Mouse (Mus musculus) erythroblast, embryonic 14.5 days (primary cell): Measurements from ENCODE around the gene AC131692.1. TPM values are rescaled to one million over a fixed set of nuclear protein-coding genes. Genes with fewer than 3 reads are reported as not detected.

Experiments
- H3K27me3 ChIP-seq: 2 replicates; pipeline ENCODE4 v1.6.1; 2012; ENCODE audit warnings: inconsistent platforms; ENCODE audit not compliant: control insufficient read depth
- H3K36me3 ChIP-seq: 2 replicates; pipeline ENCODE4 v1.6.1; 2012; ENCODE audit warnings: mild to moderate bottlenecking, inconsistent platforms; ENCODE audit not compliant: control insufficient read depth
- H3K4me1 ChIP-seq: 2 replicates; pipeline ENCODE4 v1.6.1; 2012; ENCODE audit warnings: inconsistent platforms; ENCODE audit not compliant: control insufficient read depth
- H3K4me3 ChIP-seq: replicated peaks from 2 replicates; pipeline ENCODE3; 2012; ENCODE audit warnings: moderate library complexity, mild to moderate bottlenecking, inconsistent platforms
- H3K9me3 ChIP-seq: 2 replicates; pipeline ENCODE4 v1.6.1; 2012; ENCODE audit warnings: low read length, inconsistent platforms, mixed read lengths; ENCODE audit not compliant: control insufficient read depth
- GATA1 ChIP-seq: IDR thresholded peaks from 2 replicates; pipeline ENCODE4 v1.6.1; 2012; ENCODE audit warnings: low read length, inconsistent platforms, mixed read lengths
- TAL1 ChIP-seq: IDR thresholded peaks from 3 replicates; pipeline ENCODE4 v1.6.1; 2012; ENCODE audit warnings: low read length, inconsistent platforms, mixed read lengths
- polyA plus RNA-seq: library from polyadenylated mRNA; stranded (reverse); fragments of >175 nt; gene quantifications from 2 replicates; pipeline ENCODE4 v1.2.3, GENCODE M21; 2012

AC131692.1 gene
- polyA plus RNA-seq, 1 experiment: 1.3 TPM

GRCm38 (mm10) chr19:6105586-6105985 is 11.4 kb downstream of the AC131692.1 start, which contains the start of gene Naaladl1:
Gene Naaladl1 (plus strand): TSS chr19:6105782.
- H3K4me1 ChIP-seq: peaks cover 42% of the 10 kb centered on the region
- H3K27me3 ChIP-seq: no peaks in the 10 kb centered on the region
- H3K9me3 ChIP-seq: no peaks in the 10 kb centered on the region
- TF ChIP-seq TAL1 (no peak), GATA1 (no peak)
- peaks cover 13% of the 10 kb centered on the region for H3K36me3 ChIP-seq
- no peak within 1 kb of the TSS for H3K4me3 ChIP-seq

- Histone ChIP-seq H3K36me3 (peaks cover 58% of the 10 kb centered on the region), H3K27me3 (no peaks in the 10 kb centered on the region), H3K4me3 (no peak overlapping the region), H3K4me1 (peaks cover 25% of the 10 kb centered on the region), H3K9me3 (no peaks in the 10 kb centered on the region)
- TF ChIP-seq TAL1 (no peak), GATA1 (no peak)
These were observed 18.9 kb downstream of the AC131692.1 start for GRCm38 (mm10) chr19:6113116-6113515.

- H3K4me1 ChIP-seq: peaks cover 40% of the 10 kb centered on the region
- no peaks in the 10 kb centered on the region for H3K9me3 ChIP-seq
- no peak for TF ChIP-seq TAL1
- TF ChIP-seq GATA1: no peak
- H3K27me3 ChIP-seq: no peaks in the 10 kb centered on the region
- peaks cover 78% of the 10 kb centered on the region for H3K36me3 ChIP-seq
- H3K4me3 ChIP-seq: peak overlapping the region; percentile 84
These were observed 22.1 kb downstream of the AC131692.1 start for GRCm38 (mm10) chr19:6116113-6116850.

GRCm38 (mm10) chr19:6117346-6117985 is 23.2 kb downstream of the AC131692.1 start:
- peaks cover 46% of the 10 kb centered on the region for H3K4me1 ChIP-seq
- no peaks in the 10 kb centered on the region for H3K9me3 ChIP-seq
- H3K4me3 ChIP-seq: peak overlapping the region; percentile 84
- no peaks in the 10 kb centered on the region for H3K27me3 ChIP-seq
- H3K36me3 ChIP-seq: peaks cover 84% of the 10 kb centered on the region
- TF ChIP-seq GATA1 (no peak), TAL1 (no peak)

GRCm38 (mm10) chr19:6117986-6118676 is 23.9 kb downstream of the AC131692.1 start, which contains the start of gene Sac3d1:
Gene Sac3d1 (minus strand): TSS chr19:6118650.
- TF ChIP-seq GATA1: no peak
- no peak for TF ChIP-seq TAL1
- Histone ChIP-seq H3K4me3 (peak within 1 kb of the TSS; percentile 84), H3K27me3 (no peaks in the 10 kb centered on the region), H3K9me3 (no peaks in the 10 kb centered on the region), H3K36me3 (peaks cover 82% of the 10 kb centered on the region), H3K4me1 (peaks cover 47% of the 10 kb centered on the region)

- TF ChIP-seq GATA1 (no peak), TAL1 (no peak)
- H3K36me3 ChIP-seq: peaks cover 82% of the 10 kb centered on the region
- H3K4me1 ChIP-seq: peaks cover 52% of the 10 kb centered on the region
- H3K27me3 ChIP-seq: no peaks in the 10 kb centered on the region
- H3K4me3 ChIP-seq: peak overlapping the region; percentile 84
- no peaks in the 10 kb centered on the region for H3K9me3 ChIP-seq
These were observed 24.5 kb downstream of the AC131692.1 start for GRCm38 (mm10) chr19:6118677-6119185.

- TF ChIP-seq GATA1 (no peak), TAL1 (no peak)
- Histone ChIP-seq H3K4me3 (peak overlapping the region; percentile 27), H3K9me3 (no peaks in the 10 kb centered on the region), H3K36me3 (peaks cover 71% of the 10 kb centered on the region), H3K27me3 (no peaks in the 10 kb centered on the region), H3K4me1 (peaks cover 57% of the 10 kb centered on the region)
These were observed 27.5 kb downstream of the AC131692.1 start for GRCm38 (mm10) chr19:6121761-6122160.

- Histone ChIP-seq H3K36me3 (peaks cover 69% of the 10 kb centered on the region), H3K4me3 (no peak overlapping the region), H3K9me3 (no peaks in the 10 kb centered on the region), H3K4me1 (peaks cover 51% of the 10 kb centered on the region), H3K27me3 (no peaks in the 10 kb centered on the region)
- TF ChIP-seq GATA1 (no peak), TAL1 (no peak)
These were observed 29.1 kb downstream of the AC131692.1 start for GRCm38 (mm10) chr19:6123330-6123729.

GRCm38 (mm10) chr19:6124898-6125297 is 30.7 kb downstream of the AC131692.1 start:
- Histone ChIP-seq H3K9me3 (no peaks in the 10 kb centered on the region), H3K4me1 (peaks cover 52% of the 10 kb centered on the region), H3K27me3 (no peaks in the 10 kb centered on the region), H3K36me3 (peaks cover 55% of the 10 kb centered on the region), H3K4me3 (no peak overlapping the region)
- TF ChIP-seq GATA1 (no peak), TAL1 (no peak)
